Mouse (Mus musculus) CH12.LX (cell line): ENCODE measurements around the gene Tmem38b.

Source experiments
- BHLHE40 ChIP-seq: IDR thresholded peaks from 2 replicates; pipeline ENCODE4 v1.6.1; 2011; ENCODE audit warnings: mild to moderate bottlenecking, low read depth, low read length, improper control_type of control experiment
- CHD1 ChIP-seq: IDR thresholded peaks from 2 replicates; pipeline ENCODE4 v1.6.1; 2012; ENCODE audit warnings: low read depth, low read length, improper control_type of control experiment, inconsistent platforms
- CTCF ChIP-seq, 2 experiments: IDR thresholded peaks in 1 of 2; conservative IDR thresholded peaks in 1 of 2; 2 replicates each; pipeline ENCODE4 v1.5.1; 2011 to 2012; ENCODE audit warnings: low read depth in 2 of 2, low read length in 2 of 2, improper control_type of control experiment in 1 of 2, inconsistent platforms in 1 of 2, mild to moderate bottlenecking in 1 of 2, moderate library complexity in 1 of 2
- JUN ChIP-seq: IDR thresholded peaks from 2 replicates; pipeline ENCODE4 v1.6.1; 2011; ENCODE audit warnings: low read depth, mild to moderate bottlenecking, low read length, improper control_type of control experiment, moderate library complexity; ENCODE audit not compliant: insufficient read depth
- NRF1 ChIP-seq: IDR thresholded peaks from 2 replicates; pipeline ENCODE4 v1.6.1; 2014; ENCODE audit warnings: low read depth, mild to moderate bottlenecking, inconsistent platforms, low read length, improper control_type of control experiment, moderate library complexity
- POLR2A ChIP-seq: IDR thresholded peaks from 2 replicates; pipeline ENCODE4 v1.6.1; 2011; ENCODE audit warnings: low read depth, mild to moderate bottlenecking, improper control_type of control experiment, low read length
- UBTF ChIP-seq: IDR thresholded peaks from 2 replicates; pipeline ENCODE4 v1.6.1; 2012; ENCODE audit warnings: low read depth, mild to moderate bottlenecking, inconsistent platforms, low read length, improper control_type of control experiment, moderate library complexity

GRCm38 (mm10) chr4:53846326-53846725, 20.5 kb downstream of the Tmem38b start:
- TF ChIP-seq NRF1 (no peak), CTCF (conservative IDR thresholded peaks at IDR 0.05 in 1 of 2, IDR thresholded peaks at IDR 0.05 in 1 of 2; ENCODE audit: low read depth in 2 of 2, low read length in 2 of 2) (no peak), POLR2A (no peak), BHLHE40 (no peak), UBTF (no peak), CHD1 (no peak), JUN (no peak)
